Mouse (Mus musculus) ovary, adult 10 weeks (tissue): ENCODE data around the gene Wrb. TPM values are rescaled to one million over a fixed set of nuclear protein-coding genes. Genes with fewer than 3 reads are reported as not detected.

Experiments
- polyA plus RNA-seq: library from polyadenylated mRNA; stranded (reverse); fragments of 350-450 nt; fragmentation: Illumina TruSeq; extraction: RNeasy Lipid Tissue Mini Kit (QIAGEN cat#74804); gene quantifications from one replicate; pipeline ENCODE4 v1.2.3, GENCODE M21; 2014

Gene Wrb
- polyA plus RNA-seq: 24.2 TPM

GRCm38 (mm10) chr16:96145110-96145800, at the start of gene Wrb:
Gene Wrb (plus strand): TSS chr16:96145407.

GRCm38 (mm10) chr16:96127657-96128344, 17.4 kb upstream of the Wrb start, which contains the start of gene Hmgn1:
Gene Hmgn1 (minus strand): TSS chr16:96127729.

GRCm38 (mm10) chr16:96191531-96192506, 46.6 kb downstream of the Wrb start, which contains the start of gene Lca5l:
Gene Lca5l (minus strand): TSS chr16:96192271.

GRCm38 (mm10) chr16:96199913-96200701, 54.9 kb downstream of the Wrb start, which contains the start of gene Sh3bgr:
Gene Sh3bgr (plus strand): TSS chr16:96200450.

Other genes starting within 250 kb of the Wrb start
- 33.3 TPM for gene Psmg1, start 154.4 kb upstream of the Wrb start, polyA plus RNA-seq
- gene Brwd1, start 62.9 kb upstream of the Wrb start, polyA plus RNA-seq: 90.2 TPM
- 506 TPM for gene Hmgn1, start 17.7 kb upstream of the Wrb start, polyA plus RNA-seq
- gene Lca5l, start 46.9 kb downstream of the Wrb start, polyA plus RNA-seq: 2.5 TPM
- gene Sh3bgr, start 55.0 kb downstream of the Wrb start, polyA plus RNA-seq: 96.7 TPM
- 5.4 TPM for gene B3galt5, start 90.4 kb downstream of the Wrb start, polyA plus RNA-seq